Mouse (Mus musculus) limb, embryonic 10.5 days (tissue): ENCODE measurements at regions not wholly inside any gene's neighbourhood (a gene's known extent, or its start where the extent isn't known, plus 50 kb on each side); places are given as distances from the start of the nearest gene placed in this dataset.

Source experiments
- DNase-seq: peaks from one replicate; pipeline ENCODE4 v3.0.0-alpha.2; 2017; ENCODE audit warnings: low spot score
- H3K27ac ChIP-seq: fragments of 300-500 bp; sonication (generic); 2 replicates; pipeline ENCODE4 v1.5.1; 2016; ENCODE audit warnings: mild to moderate bottlenecking
- H3K27me3 ChIP-seq: fragments of 300-500 bp; sonication (generic); 2 replicates; pipeline ENCODE4 v1.6.1; 2016; ENCODE audit warnings: low read depth, mild to moderate bottlenecking; ENCODE audit not compliant: poor library complexity, severe bottlenecking
- H3K36me3 ChIP-seq: fragments of 300-500 bp; sonication (generic); 2 replicates; pipeline ENCODE4 v1.6.1; 2016; ENCODE audit warnings: mild to moderate bottlenecking, moderate library complexity
- H3K4me1 ChIP-seq: fragments of 300-500 bp; sonication (generic); 2 replicates; pipeline ENCODE4 v1.6.1; 2016
- H3K4me3 ChIP-seq: fragments of 300-500 bp; sonication (generic); 2 replicates; pipeline ENCODE4 v1.5.1; 2016; ENCODE audit warnings: mild to moderate bottlenecking, moderate library complexity
- H3K9me3 ChIP-seq: fragments of 300-500 bp; sonication (generic); replicated peaks from 2 replicates; pipeline ENCODE4 v1.6.1; 2016; ENCODE audit warnings: mild to moderate bottlenecking
- WGBS: fragments of 180-500 bp; shearing (Covaris S2); methylation state at CpG from one replicate; pipeline ENCODE4 v1.1.7; 2016; 5-methylcytosine and 5-hydroxymethylcytosine counted together

DNA sequence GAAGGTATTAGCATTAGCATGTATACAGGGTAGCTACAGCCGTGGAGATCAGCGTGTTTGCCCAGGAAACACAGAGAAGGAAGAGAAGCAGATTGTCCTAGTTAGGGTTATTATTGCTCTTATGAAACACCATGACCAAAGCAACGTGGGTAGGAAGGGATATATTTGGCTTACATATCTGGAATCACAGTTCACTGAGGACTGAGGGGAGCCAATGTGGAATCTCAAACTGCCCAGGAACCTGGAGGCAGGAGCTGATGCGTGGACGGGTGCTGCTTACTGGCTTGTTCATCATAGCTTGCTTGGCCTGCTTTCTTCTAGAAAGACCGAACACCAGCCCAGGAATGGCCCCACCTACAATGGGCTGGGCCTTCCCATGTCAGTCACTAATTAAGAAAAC, 238.4 kb downstream of the Atp23 start:
- H3K27me3 ChIP-seq = no peaks in the 10 kb centered on the region
- H3K36me3 ChIP-seq = no peaks in the 10 kb centered on the region
- no peak for DNase-seq
- 96% methylated on average over 6 of the region's 6 CpGs for WGBS
- no peak overlapping the region for H3K4me3 ChIP-seq
- H3K4me1 ChIP-seq = peaks cover 12% of the 10 kb centered on the region
- H3K27ac ChIP-seq = no peak overlapping the region
- no peaks in the 10 kb centered on the region for H3K9me3 ChIP-seq

DNA sequence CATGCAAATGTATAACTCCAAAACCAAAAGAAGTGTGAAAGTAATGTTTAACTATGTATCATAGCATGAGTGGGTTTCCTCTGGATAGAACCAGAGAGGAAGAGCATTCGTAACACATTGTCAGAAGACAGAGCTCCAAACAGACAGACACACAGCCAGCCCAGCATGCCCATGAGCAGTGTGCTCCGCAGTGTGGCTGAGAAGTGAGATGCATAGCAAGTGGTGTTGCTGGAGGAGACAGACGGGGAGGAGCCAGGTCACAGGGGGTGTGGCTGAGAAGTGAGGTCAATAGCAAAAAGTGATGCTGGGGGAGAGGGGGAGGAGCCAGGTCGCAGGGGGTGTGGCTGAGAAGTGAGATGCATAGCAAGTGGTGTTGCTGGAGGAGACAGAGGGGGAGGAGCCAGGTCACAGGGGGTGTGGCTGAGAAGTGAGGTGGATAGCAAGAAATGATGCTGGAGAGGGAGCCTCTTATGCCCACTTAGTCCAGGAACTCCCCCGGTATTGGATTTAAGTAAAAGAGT, 240.0 kb downstream of the Atp23 start:
- H3K9me3 ChIP-seq = no peaks in the 10 kb centered on the region
- no peaks in the 10 kb centered on the region for H3K36me3 ChIP-seq
- WGBS = 60% methylated on average over 5 of the region's 5 CpGs
- no peak overlapping the region for H3K4me3 ChIP-seq
- no peak for DNase-seq
- H3K27ac ChIP-seq = no peak overlapping the region
- H3K4me1 ChIP-seq = peaks cover 12% of the 10 kb centered on the region
- no peaks in the 10 kb centered on the region for H3K27me3 ChIP-seq

DNA sequence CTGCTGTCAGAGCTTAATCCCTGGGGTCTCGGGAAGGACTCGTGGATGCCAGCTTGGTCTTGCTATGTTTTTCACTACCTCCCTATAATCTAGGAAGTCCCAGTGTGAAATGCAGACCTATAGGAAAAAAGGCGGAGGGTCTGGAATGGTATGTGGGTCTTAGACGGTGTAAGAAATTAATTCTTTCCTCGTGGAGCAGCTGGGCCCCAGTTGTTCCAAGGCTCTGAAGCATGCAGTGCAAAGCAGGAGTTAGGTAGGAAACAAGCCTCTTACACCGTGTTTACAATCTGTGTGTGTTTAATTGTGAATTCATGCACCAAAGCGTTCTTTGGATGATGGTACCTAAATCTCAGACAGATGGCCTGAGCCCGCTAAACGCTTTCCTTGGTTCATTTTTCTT, 241.1 kb downstream of the Atp23 start:
- H3K4me1 ChIP-seq = peaks cover 12% of the 10 kb centered on the region
- H3K9me3 ChIP-seq = no peaks in the 10 kb centered on the region
- no peaks in the 10 kb centered on the region for H3K36me3 ChIP-seq
- no peak overlapping the region for H3K4me3 ChIP-seq
- no peak overlapping the region for H3K27ac ChIP-seq
- no peak for DNase-seq
- 87% methylated on average over 9 of the region's 9 CpGs for WGBS
- H3K27me3 ChIP-seq = no peaks in the 10 kb centered on the region

DNA sequence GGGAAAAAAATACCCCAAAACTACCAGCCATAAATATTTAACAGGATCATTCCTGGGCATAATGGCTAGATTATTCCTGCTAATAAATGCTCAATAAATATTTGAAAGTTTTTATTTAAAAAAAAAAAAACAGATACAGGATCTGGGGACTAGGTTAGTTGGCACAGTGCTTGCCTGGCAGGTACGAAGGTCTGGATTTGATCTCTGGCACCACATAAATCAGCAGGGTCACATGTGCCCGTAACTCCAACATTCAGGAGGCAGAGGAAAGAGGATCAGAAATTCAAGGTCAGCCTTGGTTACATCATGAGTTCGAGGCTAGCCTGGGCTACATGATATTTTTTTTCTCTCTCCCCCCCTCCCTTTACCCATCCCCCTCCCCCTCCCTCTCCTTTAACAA, 248.5 kb downstream of the Atp23 start:
- DNase-seq = no peak
- Histone ChIP-seq H3K9me3 (no peaks in the 10 kb centered on the region), H3K36me3 (no peaks in the 10 kb centered on the region), H3K4me3 (no peak overlapping the region), H3K27ac (no peak overlapping the region), H3K27me3 (no peaks in the 10 kb centered on the region), H3K4me1 (no peaks in the 10 kb centered on the region)
- WGBS = 68% methylated on average over 3 of the region's 3 CpGs

DNA sequence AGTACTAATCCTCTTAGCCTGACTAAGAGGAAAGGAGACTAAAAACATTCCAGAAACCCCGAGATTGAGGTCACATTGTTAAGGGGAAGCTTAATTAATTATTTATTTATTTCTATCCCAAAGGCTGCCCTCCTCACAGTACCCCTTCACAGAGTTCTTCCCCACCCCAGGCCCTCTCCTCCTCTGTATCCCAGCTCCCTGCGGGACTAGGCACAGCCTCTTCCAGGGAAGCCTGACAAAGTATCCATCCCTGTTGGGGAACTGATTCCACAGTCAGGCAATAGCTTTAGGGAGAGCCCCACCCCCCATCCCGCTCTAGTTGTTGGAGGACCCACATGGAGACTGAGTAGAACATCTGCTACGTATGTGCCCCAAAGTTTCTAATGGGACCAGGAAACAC, 254.6 kb downstream of the Atp23 start:
- DNase-seq = no peak
- no peak overlapping the region for H3K4me3 ChIP-seq
- no peak overlapping the region for H3K27ac ChIP-seq
- 54% methylated on average over 4 of the region's 4 CpGs for WGBS
- H3K36me3 ChIP-seq = no peaks in the 10 kb centered on the region
- no peaks in the 10 kb centered on the region for H3K9me3 ChIP-seq
- no peaks in the 10 kb centered on the region; the same call in 1 of the 2 replicates for H3K4me1 ChIP-seq
- H3K27me3 ChIP-seq = no peaks in the 10 kb centered on the region

DNA sequence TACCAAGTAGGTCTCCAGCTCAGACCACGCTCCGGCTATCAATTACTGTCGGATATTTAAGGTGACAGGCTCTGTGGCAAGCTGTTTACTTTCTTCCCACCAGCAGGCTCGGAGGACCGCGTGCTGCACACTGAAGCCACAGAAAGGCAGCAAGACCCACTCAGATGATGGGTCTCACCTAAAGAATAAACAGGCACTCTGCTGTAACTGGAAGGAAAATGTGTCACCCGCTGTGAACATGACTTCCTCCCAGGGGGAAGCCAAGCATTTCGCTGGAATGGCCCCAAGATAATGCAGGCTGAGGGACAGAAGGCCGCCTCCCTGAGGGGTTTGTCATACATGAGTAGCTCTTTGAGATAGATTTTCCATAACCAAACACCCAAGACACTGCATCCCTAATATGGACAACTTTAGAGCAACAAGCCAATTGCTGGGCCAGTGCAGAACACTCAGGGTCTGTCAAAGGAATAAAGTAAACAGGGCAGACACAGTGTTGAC, 259.3 kb downstream of the Atp23 start:
- Histone ChIP-seq H3K27ac (no peak overlapping the region), H3K36me3 (no peaks in the 10 kb centered on the region), H3K4me1 (no peaks in the 10 kb centered on the region; the same call in 1 of the 2 replicates), H3K9me3 (no peaks in the 10 kb centered on the region), H3K4me3 (no peak overlapping the region), H3K27me3 (no peaks in the 10 kb centered on the region)
- DNase-seq = no peak
- 53% methylated on average over 9 of the region's 9 CpGs for WGBS

DNA sequence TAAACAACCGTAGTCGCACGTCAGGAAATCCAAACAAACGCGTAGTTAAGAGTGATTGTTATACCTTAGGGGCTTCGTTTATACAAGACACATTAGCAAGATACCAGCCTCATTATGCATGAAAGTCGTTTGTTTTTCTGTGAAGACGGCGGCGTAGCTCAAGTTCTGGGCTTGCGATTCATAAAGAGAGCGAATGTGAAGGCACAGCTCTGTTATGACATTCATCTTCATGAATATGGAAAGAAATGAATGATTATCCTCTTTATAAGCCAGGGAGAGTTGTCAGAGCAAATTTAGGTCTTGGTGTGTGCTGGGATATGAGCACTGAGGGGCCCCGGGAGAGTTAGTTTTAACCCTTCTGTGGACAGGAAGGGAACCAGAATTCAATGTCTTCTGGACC, 266.4 kb downstream of the Atp23 start:
- H3K36me3 ChIP-seq = no peaks in the 10 kb centered on the region
- no peak overlapping the region for H3K4me3 ChIP-seq

DNA sequence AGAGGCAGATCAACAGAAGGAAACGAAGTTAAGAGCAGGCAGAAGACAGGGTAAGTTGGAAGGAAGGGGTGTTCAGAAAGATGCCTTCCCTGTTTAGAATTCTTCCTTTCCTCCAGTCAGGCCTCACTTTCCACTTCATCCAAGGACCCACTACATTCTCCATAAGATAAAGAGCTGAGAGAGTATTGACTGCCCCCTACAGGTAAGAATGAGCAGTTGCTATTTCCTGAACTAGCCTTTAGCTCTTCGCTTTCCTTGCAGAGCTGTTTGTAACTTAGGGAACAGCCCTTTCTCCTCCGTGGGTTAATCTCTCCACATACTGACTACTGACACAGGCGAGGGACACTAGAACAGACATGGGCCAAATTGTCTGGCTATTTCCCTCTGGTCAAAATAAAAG, 273.1 kb downstream of the Atp23 start:
- DNase-seq = no peak

More for the DNA sequence above, 266.4 kb downstream of the Atp23 start:
- DNase-seq = no peak
- 0 out of 2 replicates have a peak, but pooled peaks cover 10% of the 10 kb centered on the region for H3K4me1 ChIP-seq
- H3K9me3 ChIP-seq = no peaks in the 10 kb centered on the region
- H3K27ac ChIP-seq = no peak overlapping the region
- no peaks in the 10 kb centered on the region for H3K27me3 ChIP-seq
- 73% methylated on average over 13 of the region's 13 CpGs for WGBS

DNA sequence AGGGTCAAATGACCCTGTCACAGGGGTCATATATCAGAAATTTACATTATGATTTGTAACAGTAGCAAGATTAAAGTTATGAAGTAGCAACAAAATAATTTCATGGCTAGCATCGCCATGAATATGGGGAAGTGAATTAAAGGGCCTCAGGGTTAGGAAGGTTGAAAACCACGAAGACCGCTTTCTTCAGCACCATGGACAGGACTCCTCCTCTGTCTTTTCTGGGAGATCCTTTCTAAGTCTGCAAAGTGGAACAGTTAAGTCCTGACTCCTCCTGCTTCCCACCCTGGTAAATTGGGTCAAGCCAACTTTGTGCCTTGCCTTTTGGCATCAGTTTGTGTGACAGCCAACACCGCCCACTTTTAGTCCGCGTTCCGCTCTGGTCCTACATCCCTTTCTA, 275.7 kb downstream of the Atp23 start:
- 61% methylated on average over 7 of the region's 7 CpGs for WGBS
- Histone ChIP-seq H3K4me3 (no peak overlapping the region), H3K9me3 (no peaks in the 10 kb centered on the region), H3K4me1 (no peaks in the 10 kb centered on the region), H3K36me3 (no peaks in the 10 kb centered on the region), H3K27ac (no peak overlapping the region), H3K27me3 (no peaks in the 10 kb centered on the region)
- DNase-seq = peak; percentile 61

More for the DNA sequence above, 273.1 kb downstream of the Atp23 start:
- Histone ChIP-seq H3K4me3 (no peak overlapping the region), H3K27me3 (no peaks in the 10 kb centered on the region), H3K27ac (no peak overlapping the region), H3K4me1 (no peaks in the 10 kb centered on the region), H3K36me3 (no peaks in the 10 kb centered on the region), H3K9me3 (no peaks in the 10 kb centered on the region)
- 45% methylated on average over 4 of the region's 4 CpGs for WGBS

DNA sequence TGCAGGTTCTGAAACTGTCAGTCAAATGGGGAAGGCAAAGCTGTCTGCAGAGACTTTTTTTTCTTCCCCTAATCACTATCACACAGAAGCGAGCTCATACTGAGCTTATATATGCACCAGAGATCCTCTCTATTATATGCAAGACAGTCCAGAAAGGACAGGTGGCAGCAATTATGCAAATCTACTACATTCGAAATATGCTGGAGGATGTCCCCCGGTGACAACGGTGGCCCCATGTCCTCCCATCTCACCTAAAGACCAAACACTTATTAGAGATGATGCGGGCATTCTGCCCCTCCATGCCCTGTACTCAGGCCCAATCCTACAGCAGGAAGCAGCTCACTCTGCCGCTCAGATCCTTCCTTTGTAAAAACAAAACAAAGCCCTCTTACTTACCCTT, 280.4 kb downstream of the Atp23 start:
- no peaks in the 10 kb centered on the region for H3K4me1 ChIP-seq
- no peaks in the 10 kb centered on the region for H3K36me3 ChIP-seq
- no peak overlapping the region for H3K27ac ChIP-seq
- no peaks in the 10 kb centered on the region for H3K27me3 ChIP-seq
- H3K4me3 ChIP-seq = no peak overlapping the region
- no peak for DNase-seq
- 85% methylated on average over 6 of the region's 6 CpGs for WGBS
- no peaks in the 10 kb centered on the region for H3K9me3 ChIP-seq

DNA sequence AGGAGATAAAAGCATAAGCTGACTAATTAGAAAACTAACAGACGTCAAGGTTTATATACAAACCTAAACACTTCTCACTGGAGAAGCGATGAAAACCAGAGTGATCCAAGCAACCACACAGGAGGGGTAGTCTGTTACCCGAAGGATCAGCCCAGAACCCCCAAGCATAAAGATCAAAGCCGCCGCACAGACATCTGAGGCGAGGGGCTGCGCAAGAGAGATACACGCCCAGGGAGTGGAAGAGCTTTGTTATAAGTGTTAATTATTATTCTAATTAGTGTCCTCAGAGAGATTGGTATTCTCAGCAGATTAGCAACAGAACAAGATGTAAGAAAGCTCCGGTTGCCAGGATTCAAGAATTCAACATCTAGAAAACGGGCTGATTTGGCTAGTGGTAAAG, 281.2 kb downstream of the Atp23 start:
- Histone ChIP-seq H3K27me3 (no peaks in the 10 kb centered on the region), H3K4me3 (no peak overlapping the region), H3K9me3 (no peaks in the 10 kb centered on the region), H3K27ac (no peak overlapping the region), H3K4me1 (no peaks in the 10 kb centered on the region), H3K36me3 (no peaks in the 10 kb centered on the region)
- WGBS = 46% methylated on average over 10 of the region's 10 CpGs
- no peak for DNase-seq

DNA sequence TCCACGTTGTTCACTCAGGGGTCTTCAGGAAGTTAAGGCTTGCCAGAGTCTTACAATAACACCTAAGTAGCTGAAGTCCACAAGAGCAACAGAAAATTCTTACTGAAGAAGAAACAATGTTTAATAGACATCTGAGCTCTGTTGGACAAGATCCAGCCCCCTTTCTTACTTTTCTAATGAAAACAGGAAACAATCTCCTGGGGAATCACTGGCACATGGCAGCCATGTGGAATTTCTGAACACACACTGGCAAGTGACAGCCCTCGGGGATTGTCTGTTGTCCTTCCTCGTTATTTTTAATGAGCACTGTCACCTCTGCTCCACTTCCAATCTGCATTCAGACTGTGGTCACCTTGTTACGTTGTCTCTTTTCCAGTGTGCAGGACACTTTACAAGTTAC, 288.9 kb downstream of the Atp23 start:
- Histone ChIP-seq H3K9me3 (no peaks in the 10 kb centered on the region), H3K27me3 (no peaks in the 10 kb centered on the region), H3K4me3 (no peak overlapping the region), H3K36me3 (no peaks in the 10 kb centered on the region), H3K27ac (no peak overlapping the region), H3K4me1 (0 out of 2 replicates have a peak, but pooled peaks cover 3% of the 10 kb centered on the region)
- no peak for DNase-seq
- WGBS = 61% methylated on average over 4 of the region's 4 CpGs

DNA sequence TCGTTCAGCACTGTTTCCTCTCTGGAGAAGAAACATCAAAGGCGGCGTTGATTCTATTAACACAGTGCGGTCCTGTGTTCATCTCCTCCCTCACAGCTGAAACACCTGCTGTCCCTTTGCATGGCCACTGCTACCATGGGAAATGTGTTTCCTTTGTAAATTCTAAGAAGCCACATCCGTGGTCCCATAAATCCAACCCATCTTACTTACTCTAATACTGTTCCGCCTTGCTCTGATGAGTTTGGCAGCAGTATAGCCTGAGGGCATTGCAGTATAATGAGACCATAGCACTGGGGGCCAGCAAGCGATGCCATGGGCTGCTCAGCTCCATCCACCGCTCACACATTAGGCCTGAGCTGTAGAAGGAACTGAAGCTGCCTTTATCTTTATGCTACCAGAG, 290.6 kb downstream of the Atp23 start:
- WGBS = 92% methylated on average over 8 of the region's 8 CpGs
- Histone ChIP-seq H3K4me3 (no peak overlapping the region), H3K9me3 (no peaks in the 10 kb centered on the region), H3K27me3 (no peaks in the 10 kb centered on the region), H3K27ac (no peak overlapping the region), H3K4me1 (0 out of 2 replicates have a peak, but pooled peaks cover 3% of the 10 kb centered on the region), H3K36me3 (no peaks in the 10 kb centered on the region)
- no peak for DNase-seq

DNA sequence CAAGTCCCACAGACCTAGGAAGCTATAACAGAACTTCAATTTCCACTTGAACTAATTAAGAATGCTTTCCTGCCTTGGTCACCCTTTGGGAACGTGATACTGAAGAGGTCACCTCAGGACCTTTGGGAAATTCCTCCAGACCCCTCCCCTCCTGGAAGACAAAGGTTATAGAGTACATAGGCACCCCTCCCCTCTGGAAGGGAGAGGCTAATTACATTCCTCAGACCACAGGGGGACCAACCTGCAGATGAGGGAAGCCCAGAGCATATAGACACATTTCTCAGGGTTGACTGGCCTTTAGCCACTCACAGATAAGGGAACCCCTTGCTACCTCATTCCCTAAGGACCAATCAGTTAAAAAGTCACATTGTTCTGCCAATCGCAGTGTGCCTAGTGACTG, 301.5 kb downstream of the Atp23 start:
- no peak for DNase-seq
- no peaks in the 10 kb centered on the region for H3K36me3 ChIP-seq
- H3K27ac ChIP-seq = no peak overlapping the region
- WGBS = 78% methylated on average over 2 of the region's 2 CpGs
- H3K9me3 ChIP-seq = no peaks in the 10 kb centered on the region
- no peaks in the 10 kb centered on the region for H3K4me1 ChIP-seq
- no peaks in the 10 kb centered on the region for H3K27me3 ChIP-seq
- H3K4me3 ChIP-seq = no peak overlapping the region
